Comparison of ENCODE assay signal across 23 mouse cellular contexts in genomic region chr5:146199540-146199939, GRCm38 (mm10). TPM values are rescaled to one million over a fixed set of nuclear protein-coding genes. Genes with fewer than 3 reads are reported as not detected.
DNase-seq lines count a peak whose midpoint lies in the region; ATAC-seq and TF ChIP-seq lines count a peak whose summit lies in the region.
"Had no signal": no experiment of that assay in that cellular context is flagged by ENCODE, and none has a peak within 500 bp of the region (broad histone marks: within the 10 kb centered on the region; RNA-seq: fewer than 3 reads in every experiment).

No protein-coding gene starts in this region.

- no peak overlapping the region for H3K4me3 ChIP-seq in intestine, postnatal 0 days (ENCODE audit: low read depth, low read length)
- H3K4me3 ChIP-seq in intestine, embryonic 15.5 days (replicated peaks): no peak overlapping the region
- H3K4me3 ChIP-seq in liver, postnatal 0 days (ENCODE audit: low read depth, low read length): no peak overlapping the region
- H3K4me3 ChIP-seq in liver, embryonic 12.5 days: no peak overlapping the region
- H3K4me3 ChIP-seq: forebrain, embryonic 10.5 days; hindbrain, embryonic 10.5 days; midbrain, embryonic 10.5 days had no signal

- no peak overlapping the region for H3K9ac ChIP-seq in intestine, postnatal 0 days (ENCODE audit: low read depth, low read length)
- no peak overlapping the region for H3K9ac ChIP-seq in intestine, embryonic 15.5 days
- H3K9ac ChIP-seq in liver, postnatal 0 days (replicated peaks): no peak overlapping the region
- H3K9ac ChIP-seq in liver, embryonic 12.5 days: no peak overlapping the region
- H3K9ac ChIP-seq: forebrain, postnatal 0 days had no signal

- no peak for TF ChIP-seq EP300 in liver, postnatal 0 days (IDR thresholded peaks at IDR 0.05; ENCODE audit: low read depth)

- H3K36me3 ChIP-seq in intestine, postnatal 0 days (ENCODE audit: control insufficient read depth, insufficient read depth): peaks cover 20% of the 10 kb centered on the region
- H3K36me3 ChIP-seq in intestine, embryonic 15.5 days: peaks cover 6% of the 10 kb centered on the region
- peaks cover 15% of the 10 kb centered on the region for H3K36me3 ChIP-seq in liver, postnatal 0 days (replicated peaks; ENCODE audit: insufficient read depth, low read length)
- H3K36me3 ChIP-seq in liver, embryonic 12.5 days: peaks cover 26% of the 10 kb centered on the region

- 82% methylated on average over 2 of the region's 2 CpGs for WGBS in intestine, postnatal 0 days
- 86% methylated on average over 2 of the region's 2 CpGs for WGBS in intestine, embryonic 15.5 days
- 46% methylated on average over 2 of the region's 2 CpGs for WGBS in liver, postnatal 0 days (ENCODE audit: insufficient replicate concordance)
- 47% methylated on average over 2 of the region's 2 CpGs for WGBS in liver, embryonic 12.5 days (ENCODE audit: insufficient replicate concordance)

- no peak for ATAC-seq in intestine, postnatal 0 days
- ATAC-seq in intestine, embryonic 15.5 days: no peak
- ATAC-seq in liver, postnatal 0 days: no peak
- ATAC-seq in liver, embryonic 12.5 days: no peak
- ATAC-seq: forebrain, postnatal 0 days; hindbrain, postnatal 0 days had no signal

- H3K27me3 ChIP-seq in intestine, postnatal 0 days (replicated peaks; ENCODE audit: control insufficient read depth, insufficient read depth, low read length): no peaks in the 10 kb centered on the region
- H3K27me3 ChIP-seq in intestine, embryonic 15.5 days (replicated peaks): no peaks in the 10 kb centered on the region
- H3K27me3 ChIP-seq in liver, postnatal 0 days (ENCODE audit: insufficient read depth, low read length): no peaks in the 10 kb centered on the region
- H3K27me3 ChIP-seq in liver, embryonic 12.5 days (replicated peaks): no peaks in the 10 kb centered on the region

- peak; percentile 39; the same call in 1 of the 2 replicates for TF ChIP-seq CTCF in intestine, postnatal 0 days (IDR thresholded peaks at IDR 0.05; ENCODE audit: low read depth)
- TF ChIP-seq CTCF in liver, postnatal 0 days (IDR thresholded peaks at IDR 0.05; ENCODE audit: low read depth): peak; percentile 30; the same call in 1 of the 2 replicates

- no peaks in the 10 kb centered on the region for H3K4me1 ChIP-seq in intestine, postnatal 0 days (replicated peaks; ENCODE audit: control insufficient read depth, insufficient read depth, low read length)
- no peaks in the 10 kb centered on the region for H3K4me1 ChIP-seq in intestine, embryonic 15.5 days (replicated peaks)
- H3K4me1 ChIP-seq in liver, postnatal 0 days (ENCODE audit: insufficient read depth): no peaks in the 10 kb centered on the region
- no peaks in the 10 kb centered on the region for H3K4me1 ChIP-seq in liver, embryonic 12.5 days
- H3K4me1 ChIP-seq: forebrain, embryonic 10.5 days; hindbrain, embryonic 10.5 days; midbrain, embryonic 10.5 days had no signal

- no peak overlapping the region for H3K27ac ChIP-seq in intestine, postnatal 0 days (ENCODE audit: low read depth, low read length)
- H3K27ac ChIP-seq in intestine, embryonic 15.5 days: no peak overlapping the region
- H3K27ac ChIP-seq in liver, postnatal 0 days (ENCODE audit: low read depth): no peak overlapping the region
- no peak overlapping the region for H3K27ac ChIP-seq in liver, embryonic 12.5 days
- H3K27ac ChIP-seq: forebrain, embryonic 10.5 days; hindbrain, embryonic 10.5 days; hindbrain, postnatal 0 days; midbrain, embryonic 10.5 days had no signal

- no peaks in the 10 kb centered on the region for H3K9me3 ChIP-seq in intestine, postnatal 0 days (ENCODE audit: control insufficient read depth)
- H3K9me3 ChIP-seq in intestine, embryonic 15.5 days: no peaks in the 10 kb centered on the region
- no peaks in the 10 kb centered on the region for H3K9me3 ChIP-seq in liver, postnatal 0 days (ENCODE audit: low read length)
- 0 out of 2 replicates have a peak, but pooled peaks cover 7% of the 10 kb centered on the region for H3K9me3 ChIP-seq in liver, embryonic 12.5 days (replicated peaks)
- H3K9me3 ChIP-seq: G1E had no signal

- DNase-seq in liver, postnatal 0 days: no peak
- peak; percentile 60 for DNase-seq in R1 (ENCODE audit: low read depth, low spot score)
- no peak for DNase-seq in ovary, postnatal 14 days (ENCODE audit: low spot score)
- DNase-seq in urinary bladder, postnatal 36 days (ENCODE audit: low spot score in 2 of 2): no peak
- DNase-seq: adrenal gland, adult 2 months; cerebellum, adult 2 months; cerebellum, postnatal 36 days; forebrain, postnatal 0 days; gastrocnemius, postnatal 10 days; lung, adult 18-20 months; lung, postnatal 36 days had no signal

- no peak overlapping the region for H3K4me2 ChIP-seq in intestine, postnatal 0 days (replicated peaks; ENCODE audit: low read depth)
- no peak overlapping the region for H3K4me2 ChIP-seq in intestine, embryonic 15.5 days (replicated peaks)
- no peak overlapping the region for H3K4me2 ChIP-seq in liver, postnatal 0 days (ENCODE audit: low read depth, low read length)
- no peak overlapping the region for H3K4me2 ChIP-seq in liver, embryonic 12.5 days

RNA-seq across cellular contexts. Expression of gene 1700001J03Rik, which starts 14.4 kb away (rescaled TPM):
- 0.35 TPM in 1 of 2 replicates, not detected in the other for polyA plus RNA-seq in intestine, postnatal 0 days (2015; fragmentation: Nextera tagmentation; extraction: Ambion mirVana)
- polyA plus RNA-seq in intestine, embryonic 15.5 days (2015; fragmentation: Nextera tagmentation; extraction: Ambion mirVana): not detected in 2 replicates
- polyA plus RNA-seq in liver, postnatal 0 days (2015; fragmentation: Nextera tagmentation; extraction: Ambion mirVana): not detected in 2 replicates
- polyA plus RNA-seq in liver, embryonic 12.5 days (2016; fragmentation: Nextera tagmentation; extraction: Ambion mirVana): not detected in 2 replicates
- polyA plus RNA-seq: C2C12; forebrain, embryonic 10.5 days; forebrain, postnatal 0 days; G1E; heart, postnatal 0 days; hindbrain, postnatal 0 days; midbrain, embryonic 10.5 days had no signal

RNA-seq across cellular contexts. Expression of gene Rnf6, which starts 21.8 kb away (rescaled TPM):
- polyA plus RNA-seq in intestine, postnatal 0 days (2015; fragmentation: Nextera tagmentation; extraction: Ambion mirVana): 34.6 and 38.6 TPM in 2 replicates
- 47.2 and 48.3 TPM in 2 replicates for polyA plus RNA-seq in intestine, embryonic 15.5 days (2015; fragmentation: Nextera tagmentation; extraction: Ambion mirVana)
- 21.4 and 21.9 TPM in 2 replicates for polyA plus RNA-seq in liver, postnatal 0 days (2015; fragmentation: Nextera tagmentation; extraction: Ambion mirVana)
- 24.8 and 25.3 TPM in 2 replicates for polyA plus RNA-seq in liver, embryonic 12.5 days (2016; fragmentation: Nextera tagmentation; extraction: Ambion mirVana)

RNA-seq across cellular contexts. Expression of gene Gm6309, which starts 29.0 kb away (rescaled TPM):
- not detected in 2 replicates for polyA plus RNA-seq in intestine, postnatal 0 days (2015; fragmentation: Nextera tagmentation; extraction: Ambion mirVana)
- not detected in 2 replicates for polyA plus RNA-seq in intestine, embryonic 15.5 days (2015; fragmentation: Nextera tagmentation; extraction: Ambion mirVana)
- not detected in 2 replicates for polyA plus RNA-seq in liver, postnatal 0 days (2015; fragmentation: Nextera tagmentation; extraction: Ambion mirVana)
- not detected in 2 replicates for polyA plus RNA-seq in liver, embryonic 12.5 days (2016; fragmentation: Nextera tagmentation; extraction: Ambion mirVana)
- polyA plus RNA-seq: adrenal gland, adult 2 months; C2C12; cerebellum, adult 2 months; forebrain, embryonic 10.5 days; forebrain, postnatal 0 days; G1E; heart, postnatal 0 days; hindbrain, embryonic 10.5 days; hindbrain, postnatal 0 days; limb, embryonic 14.5 days; midbrain, embryonic 10.5 days; midbrain, postnatal 0 days had no signal

RNA-seq across cellular contexts. Expression of gene Cdk8, which starts 31.5 kb away (rescaled TPM):
- polyA plus RNA-seq in intestine, postnatal 0 days (2015; fragmentation: Nextera tagmentation; extraction: Ambion mirVana): 24.6 and 27.3 TPM in 2 replicates
- polyA plus RNA-seq in intestine, embryonic 15.5 days (2015; fragmentation: Nextera tagmentation; extraction: Ambion mirVana): 19.6 and 20.3 TPM in 2 replicates
- polyA plus RNA-seq in liver, postnatal 0 days (2015; fragmentation: Nextera tagmentation; extraction: Ambion mirVana): 11.4 and 12.0 TPM in 2 replicates
- 30.7 and 32.5 TPM in 2 replicates for polyA plus RNA-seq in liver, embryonic 12.5 days (2016; fragmentation: Nextera tagmentation; extraction: Ambion mirVana)

RNA-seq across cellular contexts. Expression of gene Gm5565, which starts 39.2 kb away (rescaled TPM):
- polyA plus RNA-seq in intestine, postnatal 0 days (2015; fragmentation: Nextera tagmentation; extraction: Ambion mirVana): not detected in 2 replicates
- polyA plus RNA-seq in intestine, embryonic 15.5 days (2015; fragmentation: Nextera tagmentation; extraction: Ambion mirVana): not detected in 2 replicates
- not detected in 2 replicates for polyA plus RNA-seq in liver, postnatal 0 days (2015; fragmentation: Nextera tagmentation; extraction: Ambion mirVana)
- polyA plus RNA-seq in liver, embryonic 12.5 days (2016; fragmentation: Nextera tagmentation; extraction: Ambion mirVana): not detected in 2 replicates
- polyA plus RNA-seq: adrenal gland, adult 2 months; C2C12; cerebellum, adult 2 months; forebrain, embryonic 10.5 days; forebrain, postnatal 0 days; G1E; heart, postnatal 0 days; hindbrain, embryonic 10.5 days; hindbrain, postnatal 0 days; limb, embryonic 14.5 days; midbrain, embryonic 10.5 days; midbrain, postnatal 0 days had no signal
